Mouse (Mus musculus): Measurements from ENCODE around the gene Iqgap3. TPM values are rescaled to one million over a fixed set of nuclear protein-coding genes. Genes with fewer than 3 reads are reported as not detected.

The Iqgap3 gene
- polyA plus RNA-seq, 1 experiment from 2014 or later, result 26.7 TPM

DNA sequence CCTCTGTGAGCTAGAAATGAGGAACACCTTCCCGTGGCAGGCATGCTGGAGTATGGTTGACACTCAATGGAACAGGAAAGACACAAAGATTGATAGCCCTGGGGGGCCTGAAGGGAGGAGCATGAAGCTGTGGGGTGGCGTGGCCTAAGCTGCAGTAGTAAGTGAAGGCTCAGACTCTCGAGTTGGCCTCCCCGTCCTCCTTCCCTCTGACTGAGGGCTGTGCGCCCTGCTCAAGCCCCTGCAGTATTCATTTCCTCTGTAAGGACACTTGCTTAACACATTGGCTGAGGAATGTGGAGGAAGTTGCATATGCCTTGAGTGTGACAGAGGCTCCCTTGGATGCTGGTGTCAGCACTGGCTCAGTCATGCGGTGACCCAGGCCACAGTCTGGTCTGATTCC, 20.8 kb downstream of the Iqgap3 start:
- Histone ChIP-seq H3K36me3 (peaks cover 93% of the 10 kb centered on the region), H3K27me3 (ENCODE audit: low read depth, poor library complexity, severe bottlenecking) (no peaks in the 10 kb centered on the region), H3K9me3 (replicated peaks) (no peaks in the 10 kb centered on the region), H3K4me1 (0 out of 2 replicates have a peak, but pooled peaks cover 4% of the 10 kb centered on the region), H3K4me3 (no peak overlapping the region), H3K27ac (no peak overlapping the region)
- WGBS, result 89% methylated on average over 6 of the region's 6 CpGs
- no peak for DNase-seq (ENCODE audit: low spot score)

DNA sequence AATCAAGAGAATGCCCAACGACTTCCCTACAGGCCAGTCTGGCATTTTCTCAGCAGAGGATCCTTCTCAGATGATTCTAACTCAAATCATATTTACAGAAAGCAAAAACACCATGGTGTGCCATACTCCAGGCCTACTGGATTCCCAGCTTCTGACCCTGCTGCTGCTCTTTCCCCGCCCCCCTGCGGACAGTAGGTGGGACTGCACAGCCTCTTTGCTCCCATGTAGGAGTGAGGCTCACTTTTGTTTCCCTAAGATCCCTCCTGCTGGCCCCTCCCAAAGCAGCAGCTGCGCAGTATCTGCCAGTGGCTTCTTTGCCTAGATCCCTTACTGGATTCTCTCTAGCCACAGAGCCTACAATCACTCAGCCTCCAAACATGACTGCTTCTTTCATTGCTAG, 24.4 kb downstream of the Iqgap3 start:
- DNase-seq (ENCODE audit: low spot score), result no peak

DNA sequence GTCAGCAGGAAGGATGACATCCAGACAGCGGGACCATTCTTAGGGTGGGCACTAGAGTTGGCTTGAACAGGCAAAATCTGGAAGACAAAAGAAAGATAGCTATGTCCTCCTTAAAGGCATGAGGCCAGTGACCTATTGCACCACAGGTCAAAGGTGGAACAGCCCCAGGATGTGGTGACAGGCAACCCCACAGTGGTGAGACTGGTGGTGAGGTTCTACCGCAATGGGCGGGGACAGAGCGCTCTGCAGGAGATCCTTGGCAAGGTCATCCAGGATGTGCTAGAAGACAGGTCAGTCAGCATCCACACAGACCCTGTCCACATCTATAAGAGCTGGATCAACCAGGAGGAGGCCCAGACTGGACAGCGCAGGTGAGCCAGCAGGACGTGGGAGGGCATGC, 27.4 kb downstream of the Iqgap3 start:
- no peak for DNase-seq (ENCODE audit: low spot score)
- Histone ChIP-seq H3K36me3 (peaks cover 97% of the 10 kb centered on the region), H3K4me3 (no peak overlapping the region), H3K27me3 (ENCODE audit: low read depth, poor library complexity, severe bottlenecking) (no peaks in the 10 kb centered on the region), H3K27ac (no peak overlapping the region), H3K4me1 (no peaks in the 10 kb centered on the region), H3K9me3 (replicated peaks) (no peaks in the 10 kb centered on the region)
- WGBS, result 94% methylated on average over 6 of the region's 6 CpGs

More for the DNA sequence above, 24.4 kb downstream of the Iqgap3 start:
- WGBS, result 90% methylated on average over 4 of the region's 4 CpGs
- 0 out of 2 replicates have a peak, but pooled peaks cover 4% of the 10 kb centered on the region for H3K4me1 ChIP-seq
- no peak overlapping the region for H3K27ac ChIP-seq
- no peaks in the 10 kb centered on the region for H3K27me3 ChIP-seq (ENCODE audit: low read depth, poor library complexity, severe bottlenecking)
- H3K9me3 ChIP-seq (replicated peaks), result no peaks in the 10 kb centered on the region
- H3K4me3 ChIP-seq, result no peak overlapping the region
- H3K36me3 ChIP-seq, result peaks cover 97% of the 10 kb centered on the region

DNA sequence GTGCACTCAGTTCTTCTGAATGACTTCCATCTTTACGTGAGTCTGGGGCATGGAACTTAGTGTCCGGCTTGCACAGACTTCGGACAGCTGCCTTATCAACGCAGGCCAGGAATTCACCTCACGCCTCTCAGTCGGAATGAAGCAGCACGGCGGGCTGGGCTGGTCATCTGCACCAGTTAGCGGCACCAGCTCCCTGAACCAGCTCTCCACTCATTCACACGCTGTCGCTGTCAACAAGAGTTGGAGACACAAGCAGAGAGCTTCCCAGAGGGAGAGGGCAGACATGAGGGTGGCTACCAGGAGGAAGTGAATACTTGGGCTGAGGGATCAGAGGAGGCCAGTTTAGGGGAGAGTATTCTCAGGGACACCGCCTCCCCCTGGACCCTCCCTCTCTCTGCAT, 32.6 kb downstream of the Iqgap3 start:
- Histone ChIP-seq H3K4me3 (no peak overlapping the region), H3K4me1 (no peaks in the 10 kb centered on the region), H3K36me3 (peaks cover 99% of the 10 kb centered on the region), H3K9me3 (replicated peaks) (no peaks in the 10 kb centered on the region), H3K27me3 (ENCODE audit: low read depth, poor library complexity, severe bottlenecking) (no peaks in the 10 kb centered on the region), H3K27ac (no peak overlapping the region)
- no peak for DNase-seq (ENCODE audit: low spot score)
- WGBS, result 94% methylated on average over 12 of the region's 12 CpGs

DNA sequence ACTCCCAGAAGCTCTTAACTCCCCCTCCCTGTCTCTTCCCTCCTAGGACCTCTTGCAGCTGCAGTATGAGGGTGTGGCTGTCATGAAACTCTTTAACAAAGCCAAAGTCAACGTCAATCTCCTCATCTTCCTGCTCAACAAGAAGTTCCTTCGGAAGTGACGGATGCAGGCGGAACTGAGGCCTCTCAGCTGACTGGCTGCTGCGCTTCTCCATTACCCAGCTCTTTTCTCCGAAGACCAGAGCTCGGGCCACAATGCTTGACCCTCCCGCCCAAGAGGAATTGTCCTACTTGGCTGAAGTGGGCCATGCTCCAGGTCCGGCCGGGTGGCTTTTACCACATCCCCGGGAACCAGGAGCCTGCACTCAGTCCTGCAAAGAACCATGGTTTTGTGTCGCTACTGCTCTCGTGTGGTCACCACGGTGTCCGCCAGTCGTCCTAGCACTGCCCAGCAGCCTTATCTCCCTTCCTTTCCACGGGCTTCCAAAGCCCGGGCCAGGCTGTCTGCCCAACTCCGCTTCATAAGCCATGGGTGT, 38.4 kb downstream of the Iqgap3 start:
- no peaks in the 10 kb centered on the region for H3K9me3 ChIP-seq (replicated peaks)
- no peaks in the 10 kb centered on the region for H3K27me3 ChIP-seq (ENCODE audit: low read depth, poor library complexity, severe bottlenecking)
- H3K36me3 ChIP-seq, result peaks cover 64% of the 10 kb centered on the region
- 92% methylated on average over 19 of the region's 19 CpGs for WGBS
- peaks cover 3% of the 10 kb centered on the region; the same call in 1 of the 2 replicates for H3K4me1 ChIP-seq
- no peak overlapping the region for H3K27ac ChIP-seq
- DNase-seq (ENCODE audit: low spot score), result no peak
- H3K4me3 ChIP-seq, result no peak overlapping the region

DNA sequence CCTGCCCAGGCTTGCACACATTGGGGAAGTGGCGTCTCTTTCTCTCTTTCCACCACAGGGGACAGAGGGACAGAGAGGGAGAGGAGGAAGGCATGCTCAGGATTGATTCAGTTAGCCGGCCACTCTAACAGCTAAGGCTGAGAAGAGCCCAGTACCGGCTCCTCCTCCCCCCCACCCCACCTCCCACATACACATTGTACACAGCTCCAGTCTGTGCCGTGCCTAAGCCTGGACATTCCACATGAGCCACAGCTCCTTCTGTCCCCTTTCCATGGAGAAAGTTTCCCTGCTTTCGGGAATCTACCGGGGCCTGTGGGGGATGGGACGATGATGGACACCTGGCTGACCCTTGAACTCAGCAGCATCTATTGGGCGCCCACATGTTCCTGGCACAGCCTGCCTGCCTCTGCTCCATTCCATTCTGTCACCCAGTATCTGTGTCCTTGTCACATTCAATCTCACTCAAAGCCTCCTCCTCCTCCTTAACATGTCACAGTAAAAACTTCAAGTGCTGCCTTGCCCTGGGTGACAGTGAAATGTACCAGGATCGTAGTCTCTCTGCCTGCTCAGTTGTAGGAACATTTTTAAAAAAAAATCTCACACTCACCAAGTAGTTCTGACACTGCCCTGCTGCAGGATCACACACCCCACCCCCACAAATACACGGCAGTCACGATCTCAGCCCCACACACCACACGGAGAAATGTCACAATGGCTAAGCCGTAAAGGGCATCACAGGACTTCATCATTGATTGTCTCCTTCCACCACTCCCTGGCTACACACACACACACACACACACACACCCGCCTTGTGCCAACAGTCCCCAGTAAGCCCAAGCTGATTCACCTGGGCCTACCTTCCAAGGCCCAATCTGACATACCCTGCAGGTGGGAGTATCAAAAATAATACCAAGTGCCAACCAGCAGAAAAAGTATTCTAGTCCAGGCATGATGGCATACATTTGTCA, 39.7 kb downstream of the Iqgap3 start:
- no peaks in the 10 kb centered on the region for H3K27me3 ChIP-seq (ENCODE audit: low read depth, poor library complexity, severe bottlenecking)

DNA sequence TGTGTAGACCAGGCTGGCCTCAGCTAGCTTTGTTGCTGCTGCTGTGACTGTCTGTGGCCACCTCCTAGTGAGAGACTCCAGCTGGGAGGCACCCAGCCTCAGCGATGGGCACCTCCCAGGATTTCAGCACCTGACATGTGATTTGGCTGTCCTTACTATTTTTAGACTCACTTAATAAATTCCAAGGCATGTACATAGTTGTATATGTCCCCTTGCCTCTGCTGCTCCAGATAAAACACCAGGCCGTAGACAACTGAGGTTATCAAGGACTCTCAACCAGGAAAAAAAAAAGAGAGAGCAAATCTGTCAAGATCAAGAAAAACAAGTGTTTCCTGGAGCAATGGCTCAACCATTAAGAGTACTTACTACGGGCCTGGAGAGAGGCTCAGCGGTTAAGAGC, 43.4 kb downstream of the Iqgap3 start:
- WGBS, result 73% methylated on average over 4 of the region's 4 CpGs
- H3K27me3 ChIP-seq (ENCODE audit: low read depth, poor library complexity, severe bottlenecking), result no peaks in the 10 kb centered on the region
- H3K36me3 ChIP-seq, result peaks cover 15% of the 10 kb centered on the region
- H3K27ac ChIP-seq, result no peak overlapping the region
- no peaks in the 10 kb centered on the region for H3K9me3 ChIP-seq (replicated peaks)
- H3K4me3 ChIP-seq, result no peak overlapping the region
- peaks cover 3% of the 10 kb centered on the region; the same call in 1 of the 2 replicates for H3K4me1 ChIP-seq
- no peak for DNase-seq (ENCODE audit: low spot score)

More for the DNA sequence above, 39.7 kb downstream of the Iqgap3 start:
- Histone ChIP-seq H3K4me3 (no peak overlapping the region), H3K9me3 (replicated peaks) (no peaks in the 10 kb centered on the region), H3K4me1 (peaks cover 3% of the 10 kb centered on the region; the same call in 1 of the 2 replicates), H3K36me3 (peaks cover 52% of the 10 kb centered on the region), H3K27ac (no peak overlapping the region)
- 72% methylated on average over 14 of the region's 14 CpGs for WGBS
- DNase-seq (ENCODE audit: low spot score), result no peak

DNA sequence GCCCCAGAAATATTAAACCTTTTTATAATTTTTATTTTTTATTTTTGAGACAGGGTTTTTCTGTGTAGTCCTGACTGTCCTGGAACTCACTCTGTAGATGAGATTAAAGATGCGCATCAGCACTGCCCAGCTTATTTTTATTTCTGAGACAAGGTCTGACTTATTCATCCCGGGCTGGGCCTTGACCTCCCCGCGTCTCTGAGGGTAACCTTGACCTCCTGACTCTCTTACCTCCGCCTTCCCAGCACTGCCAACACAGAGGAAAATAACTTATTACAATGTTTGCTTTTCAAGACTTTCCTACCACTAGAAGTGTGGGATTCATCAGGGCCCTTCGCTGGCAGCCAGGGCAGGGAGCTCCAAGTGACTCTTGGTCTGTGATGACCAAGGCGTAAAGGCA, 44.4 kb downstream of the Iqgap3 start:
- Histone ChIP-seq H3K27ac (no peak overlapping the region), H3K4me3 (no peak overlapping the region), H3K36me3 (peaks cover 5% of the 10 kb centered on the region), H3K9me3 (replicated peaks) (no peaks in the 10 kb centered on the region), H3K27me3 (ENCODE audit: low read depth, poor library complexity, severe bottlenecking) (no peaks in the 10 kb centered on the region), H3K4me1 (peaks cover under 1% of the 10 kb centered on the region; the same call in 1 of the 2 replicates)
- no peak for DNase-seq (ENCODE audit: low spot score)
- 90% methylated on average over 7 of the region's 7 CpGs for WGBS

DNA sequence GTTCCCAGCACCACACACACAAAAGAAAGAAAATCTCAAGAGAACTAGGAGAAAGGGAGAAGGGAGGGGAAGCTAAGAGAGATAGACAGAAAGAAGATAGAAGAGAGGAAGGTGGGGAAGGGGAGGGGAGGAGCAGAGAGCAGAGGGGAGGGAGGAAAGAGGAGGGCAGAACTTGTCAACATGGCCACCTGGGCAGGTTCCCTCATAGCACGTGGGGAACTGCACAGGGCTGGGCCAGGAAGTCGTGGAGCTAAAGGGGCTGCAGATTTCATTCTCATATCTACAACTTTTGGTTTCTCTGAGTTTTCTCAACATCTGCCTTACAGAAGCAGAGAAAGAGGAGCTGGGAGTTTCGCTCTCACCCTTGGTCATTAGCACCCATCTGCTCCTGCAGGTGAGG, 45.9 kb downstream of the Iqgap3 start:
- H3K9me3 ChIP-seq (replicated peaks), result no peaks in the 10 kb centered on the region
- no peaks in the 10 kb centered on the region for H3K27me3 ChIP-seq (ENCODE audit: low read depth, poor library complexity, severe bottlenecking)
- H3K4me3 ChIP-seq, result no peak overlapping the region
- DNase-seq (ENCODE audit: low spot score), result no peak
- H3K4me1 ChIP-seq, result no peaks in the 10 kb centered on the region
- WGBS, result 73% methylated on average over 3 of the region's 3 CpGs
- H3K36me3 ChIP-seq, result no peaks in the 10 kb centered on the region
- H3K27ac ChIP-seq, result no peak overlapping the region

DNA sequence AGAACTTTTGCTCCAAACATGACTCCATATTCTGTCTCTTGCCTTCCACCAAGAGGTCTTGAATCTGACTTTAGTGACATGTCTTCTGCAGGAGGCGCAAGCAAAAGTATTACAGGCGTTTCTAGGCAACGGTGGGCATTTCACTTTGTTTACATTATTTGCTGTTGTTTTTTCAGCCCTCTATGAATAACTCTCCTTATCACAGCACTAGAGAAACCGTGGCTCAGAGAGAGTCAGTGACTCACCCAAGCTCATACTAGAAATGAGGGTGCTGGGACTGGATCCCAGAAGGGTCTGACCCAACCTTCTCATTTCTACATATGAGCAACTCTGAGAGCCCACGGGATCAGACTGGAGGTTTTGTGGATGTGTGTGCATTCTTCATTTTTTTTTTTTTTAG, 46.3 kb downstream of the Iqgap3 start:
- Histone ChIP-seq H3K9me3 (replicated peaks) (no peaks in the 10 kb centered on the region), H3K27me3 (ENCODE audit: low read depth, poor library complexity, severe bottlenecking) (no peaks in the 10 kb centered on the region), H3K4me1 (no peaks in the 10 kb centered on the region), H3K4me3 (no peak overlapping the region), H3K36me3 (no peaks in the 10 kb centered on the region), H3K27ac (no peak overlapping the region)
- DNase-seq (ENCODE audit: low spot score), result no peak
- 85% methylated on average over 5 of the region's 5 CpGs for WGBS

DNA sequence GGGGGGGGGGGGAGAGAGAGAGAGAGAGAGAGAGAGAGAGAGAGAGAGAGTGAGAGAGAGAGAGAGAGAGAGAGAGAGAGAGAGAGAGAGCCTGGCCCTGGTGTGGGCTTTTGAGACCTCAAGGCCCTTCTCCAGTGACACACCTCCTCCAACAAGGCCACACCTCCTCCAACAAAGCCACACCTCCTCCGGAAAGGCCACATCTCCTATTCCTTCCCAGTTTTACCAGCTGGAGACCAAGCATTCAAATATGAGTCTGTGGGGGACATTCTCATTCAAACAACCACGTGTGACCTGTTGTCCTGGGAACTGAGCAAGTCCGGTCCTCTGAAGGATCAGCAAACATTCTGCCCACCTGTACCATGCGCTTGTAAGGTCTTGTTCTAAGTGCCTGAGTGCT, 47.2 kb downstream of the Iqgap3 start:
- DNase-seq (ENCODE audit: low spot score), result no peak
- Histone ChIP-seq H3K9me3 (replicated peaks) (no peaks in the 10 kb centered on the region), H3K4me3 (no peak overlapping the region), H3K27ac (no peak overlapping the region), H3K27me3 (ENCODE audit: low read depth, poor library complexity, severe bottlenecking) (no peaks in the 10 kb centered on the region), H3K4me1 (peaks cover 3% of the 10 kb centered on the region; the same call in 1 of the 2 replicates), H3K36me3 (no peaks in the 10 kb centered on the region)
- 56% methylated on average over 4 of the region's 4 CpGs for WGBS

DNA sequence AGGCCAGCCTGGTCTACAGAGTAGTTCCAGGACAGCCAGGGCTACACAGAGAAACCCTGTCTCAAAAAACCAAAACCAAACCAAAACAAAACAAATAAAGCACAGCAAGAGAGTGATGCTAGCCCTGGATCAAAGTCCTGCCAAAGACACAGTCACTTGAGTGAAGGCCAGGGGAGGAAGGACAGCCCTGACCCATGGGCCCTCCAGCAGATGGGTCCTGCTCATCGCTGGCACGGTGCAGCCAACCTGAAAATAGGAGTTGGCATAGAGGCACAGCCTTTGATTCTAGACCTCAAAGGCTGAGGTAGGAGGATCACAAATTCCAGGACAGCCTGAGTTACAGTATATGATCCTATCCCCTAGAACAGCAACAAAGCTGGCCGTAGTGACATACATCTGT, 49.3 kb downstream of the Iqgap3 start:
- H3K4me1 ChIP-seq, result peaks cover 3% of the 10 kb centered on the region; the same call in 1 of the 2 replicates
- no peak overlapping the region for H3K4me3 ChIP-seq
- H3K36me3 ChIP-seq, result no peaks in the 10 kb centered on the region
- no peak for DNase-seq (ENCODE audit: low spot score)
- no peaks in the 10 kb centered on the region for H3K27me3 ChIP-seq (ENCODE audit: low read depth, poor library complexity, severe bottlenecking)
- no peak overlapping the region for H3K27ac ChIP-seq
- WGBS, result 98% methylated on average over 3 of the region's 3 CpGs
- H3K9me3 ChIP-seq (replicated peaks), result no peaks in the 10 kb centered on the region

DNA sequence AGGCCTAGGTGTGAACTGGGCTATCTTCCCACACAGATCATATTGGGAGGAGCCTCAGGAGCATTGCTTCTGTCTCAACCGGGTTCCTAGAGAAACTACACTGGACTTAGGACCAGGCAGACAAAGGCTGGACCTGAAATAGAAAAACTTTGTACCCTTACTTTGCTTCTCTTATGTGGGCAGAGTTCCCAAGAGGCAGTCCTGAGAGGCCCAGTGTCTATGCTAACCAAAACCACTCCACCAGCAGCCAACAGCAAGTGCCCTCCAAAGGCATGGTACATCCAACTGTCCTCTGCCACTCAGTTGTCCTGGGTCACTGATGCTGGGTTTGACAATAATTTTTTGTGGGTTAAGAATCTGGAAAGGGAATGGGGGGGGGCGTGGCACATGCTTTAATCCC, 50.7 kb downstream of the Iqgap3 start:
- Histone ChIP-seq H3K36me3 (no peaks in the 10 kb centered on the region), H3K27me3 (ENCODE audit: low read depth, poor library complexity, severe bottlenecking) (no peaks in the 10 kb centered on the region), H3K9me3 (replicated peaks) (no peaks in the 10 kb centered on the region), H3K27ac (no peak overlapping the region), H3K4me3 (no peak overlapping the region), H3K4me1 (peaks cover 6% of the 10 kb centered on the region)
- no peak for DNase-seq (ENCODE audit: low spot score)
- 79% methylated on average over 2 of the region's 2 CpGs for WGBS
